Mouse (Mus musculus) ES-E14 (cell line): ENCODE results near the gene Nsd1.

ENCODE experiments used
- CHD2 ChIP-seq: IDR thresholded peaks from 2 replicates; pipeline ENCODE4 v1.6.1; 2014; ENCODE audit warnings: mild to moderate bottlenecking, low read depth, low read length, inconsistent platforms
- MAFK ChIP-seq: IDR thresholded peaks from 2 replicates; pipeline ENCODE4 v1.6.1; 2014; ENCODE audit warnings: mild to moderate bottlenecking, low read depth, low read length, inconsistent platforms; ENCODE audit not compliant: insufficient read depth
- ZC3H11A ChIP-seq: IDR thresholded peaks from 2 replicates; pipeline ENCODE4 v1.6.1; 2012; ENCODE audit warnings: low read depth, mild to moderate bottlenecking, inconsistent platforms, low read length, borderline replicate concordance
- ZNF384 ChIP-seq: IDR thresholded peaks from 2 replicates; pipeline ENCODE4 v1.6.1; 2012; ENCODE audit warnings: low read depth, low read length, inconsistent platforms

GRCm38 (mm10) chr13:55167798-55168197 is 41.8 kb upstream of the Nsd1 start:
- TF ChIP-seq ZNF384 (no peak), MAFK (no peak), CHD2 (no peak), ZC3H11A (no peak)
